Comparison of ENCODE assay signal across 27 mouse cellular contexts in genomic region chr5:138081446-138081845, GRCm38 (mm10). TPM values are rescaled to one million over a fixed set of nuclear protein-coding genes. Genes with fewer than 3 reads are reported as not detected.
"Had no signal": no experiment of that assay in that cellular context is flagged by ENCODE, and none has a peak within 500 bp of the region (broad histone marks: within the 10 kb centered on the region; RNA-seq: fewer than 3 reads in every experiment).

No protein-coding gene starts in this region.

- H3K4me1 ChIP-seq: limb, embryonic 15.5 days had no signal

- H3K4me3 ChIP-seq: gastrocnemius, adult 2 months; heart, adult 2 months; heart, embryonic 13.5 days; heart, embryonic 15.5 days; hindbrain, embryonic 10.5 days; hindbrain, embryonic 12.5 days; layer of hippocampus, adult 2 months; limb, embryonic 13.5 days; limb, embryonic 15.5 days had no signal

- H3K27me3 ChIP-seq: heart, embryonic 13.5 days; heart, embryonic 15.5 days; limb, embryonic 13.5 days; limb, embryonic 15.5 days had no signal

- H3K36me3 ChIP-seq: heart, embryonic 13.5 days; heart, embryonic 15.5 days; hindbrain, embryonic 10.5 days; hindbrain, embryonic 12.5 days; limb, embryonic 13.5 days; limb, embryonic 15.5 days had no signal

- H3K9me3 ChIP-seq: heart, embryonic 13.5 days; heart, embryonic 15.5 days; hindbrain, embryonic 10.5 days; hindbrain, embryonic 12.5 days; limb, embryonic 13.5 days; limb, embryonic 15.5 days had no signal

- DNase-seq: gastrocnemius, adult 2 months; gastrocnemius, postnatal 10 days; gastrocnemius, postnatal 25 days; heart, adult 2 months; heart, postnatal 4 days; kidney, adult 11 months; kidney, adult 2 months; kidney, postnatal 10 days; layer of hippocampus, postnatal 36 days; left cerebral cortex, postnatal 4 days; lung, adult 18-20 months had no signal

RNA-seq across cellular contexts. Expression of gene Smok3c, which starts 28.5 kb away (rescaled TPM):
- total RNA-seq: gastrocnemius, adult 2 months; gastrocnemius, postnatal 10 days; gastrocnemius, postnatal 25 days; gastrocnemius, postnatal 4 days; granulocyte monocyte progenitor cell, adult 5-6 weeks; heart, adult 2 months; heart, postnatal 25 days; heart, postnatal 4 days; hindbrain, postnatal 0 days; layer of hippocampus, adult 2 months; layer of hippocampus, postnatal 10 days; layer of hippocampus, postnatal 36 days; left cerebral cortex, adult 18-20 months; left cerebral cortex, adult 8-10 months; left cerebral cortex, postnatal 10 days; left cerebral cortex, postnatal 25 days; left cerebral cortex, postnatal 4 days had no signal
